Mouse (Mus musculus): Measurements from ENCODE around the gene Siah3.

DNA sequence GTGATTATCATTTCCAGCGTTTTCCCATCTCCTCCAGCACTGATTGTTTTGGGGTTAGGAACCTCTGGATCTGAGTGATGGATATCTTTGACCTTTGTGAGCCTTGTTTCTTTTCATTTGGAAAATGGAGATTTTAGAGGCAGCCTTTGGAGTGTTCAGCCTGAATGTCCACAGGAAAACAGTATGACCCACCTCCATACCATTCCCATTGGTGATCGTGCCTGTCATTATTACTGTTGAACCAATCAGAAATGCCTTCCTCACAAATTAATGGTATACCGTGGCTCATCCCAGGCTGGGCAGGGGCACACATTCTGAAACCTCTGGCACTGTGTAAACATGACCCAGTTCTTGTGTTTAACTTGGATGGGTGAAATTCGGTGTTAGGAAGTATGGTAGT, 6.0 kb downstream of the Siah3 start:
- TF ChIP-seq CTCF (IDR thresholded peaks at IDR 0.05; ENCODE audit: low read depth, low read length) (no peak), POLR2A (IDR thresholded peaks at IDR 0.05; ENCODE audit: extremely low read depth, insufficient read depth, low read length) (no peak)
